Mouse (Mus musculus): ENCODE data around the gene Mef2c. TPM values are rescaled to one million over a fixed set of nuclear protein-coding genes. Genes with fewer than 3 reads are reported as not detected.

Gene Mef2c
- polyA plus RNA-seq, 1 experiment from 2014 or later, result 25.0 TPM

DNA sequence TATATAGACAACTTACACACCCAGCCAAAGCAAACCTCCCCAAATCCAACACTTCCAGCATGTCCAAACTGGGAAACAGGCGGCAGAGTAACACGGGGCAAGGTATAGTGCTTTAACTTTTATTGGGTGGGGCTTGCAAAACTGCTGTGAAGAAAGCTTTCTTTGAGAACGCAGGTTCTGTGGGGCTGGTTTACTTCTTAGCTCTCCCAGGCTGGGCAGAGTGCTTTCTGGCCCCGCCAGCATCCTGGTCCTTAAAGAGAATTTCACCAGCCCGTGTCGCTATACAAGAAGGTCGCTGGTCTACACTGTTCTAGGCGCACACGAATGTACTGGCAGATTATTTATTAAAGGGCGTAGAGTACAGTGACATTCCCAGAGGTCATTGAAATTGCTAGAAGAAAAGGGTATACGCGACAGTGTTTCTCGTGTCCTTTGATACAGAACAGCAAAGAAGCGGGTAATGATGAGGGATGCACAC is 211.5 kb downstream of the Mef2c start:
- ATAC-seq (ENCODE audit: low FRiP score, low TSS enrichment) (peak; percentile 54), DNase-seq (no peak)

DNA sequence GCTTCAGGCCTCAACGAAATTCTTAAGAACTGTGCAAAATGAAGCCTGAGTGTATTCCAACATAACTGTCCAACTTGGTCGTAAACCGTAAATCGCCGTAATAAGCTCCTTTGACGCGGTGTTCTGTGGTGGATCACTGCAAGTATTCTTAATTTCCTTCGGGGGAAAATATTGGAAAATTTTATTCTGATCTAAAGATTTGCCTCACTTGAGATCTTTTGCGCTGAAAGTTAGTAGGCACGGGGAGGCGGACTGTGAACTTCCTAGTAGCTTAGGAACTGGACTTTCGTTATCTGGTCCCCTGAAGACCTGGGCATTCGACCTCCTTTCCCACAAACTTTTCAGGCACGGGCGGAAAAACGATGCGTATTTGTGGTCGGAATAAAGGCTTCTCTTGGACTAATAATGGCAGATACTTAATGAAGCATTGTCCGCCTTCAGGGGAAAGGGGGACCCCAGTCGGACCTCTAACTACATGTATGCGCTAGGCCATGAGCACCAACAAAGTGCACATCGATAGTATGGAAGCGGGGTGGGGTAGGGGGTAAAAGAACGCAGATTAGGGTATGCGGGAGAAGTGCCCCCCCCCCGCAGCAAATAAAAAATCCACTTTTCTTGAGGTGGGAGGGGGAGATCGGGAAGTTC is 212.3 kb downstream of the Mef2c start:
- H3K4me2 ChIP-seq (ENCODE audit: low read length), result peak overlapping the region; percentile 86
- H3K4me1 ChIP-seq (ENCODE audit: control insufficient read depth, insufficient read depth, low read length), result peaks cover 11% of the 10 kb centered on the region; the same call in 1 of the 2 replicates
- H3K27me3 ChIP-seq (ENCODE audit: control insufficient read depth, insufficient read depth, low read length), result peaks cover 35% of the 10 kb centered on the region
- H3K9me3 ChIP-seq (ENCODE audit: control insufficient read depth, low read length), result no peaks in the 10 kb centered on the region
- H3K9ac ChIP-seq (replicated peaks; ENCODE audit: low read length), result peak overlapping the region; percentile 75
- H3K36me3 ChIP-seq (ENCODE audit: control insufficient read depth, insufficient read depth, low read length), result no peaks in the 10 kb centered on the region
- H3K4me3 ChIP-seq (replicated peaks; ENCODE audit: low read depth, low read length), result peak overlapping the region; percentile 86
- peak overlapping the region; percentile 75 for H3K27ac ChIP-seq (replicated peaks; ENCODE audit: low read depth, low read length)
- peak; percentile 61 for DNase-seq
- 3% methylated on average over 27 of the region's 27 CpGs for WGBS
- ATAC-seq (ENCODE audit: low FRiP score, low TSS enrichment), result no peak

More for the DNA sequence above, 211.5 kb downstream of the Mef2c start:
- 2% methylated on average over 14 of the region's 14 CpGs for WGBS
- H3K9ac ChIP-seq (replicated peaks; ENCODE audit: low read length), result peak overlapping the region; percentile 75
- H3K4me3 ChIP-seq (replicated peaks; ENCODE audit: low read depth, low read length), result peak overlapping the region; percentile 86
- H3K36me3 ChIP-seq (ENCODE audit: control insufficient read depth, insufficient read depth, low read length), result no peaks in the 10 kb centered on the region
- H3K4me1 ChIP-seq (ENCODE audit: control insufficient read depth, insufficient read depth, low read length), result peaks cover 11% of the 10 kb centered on the region; the same call in 1 of the 2 replicates
- peak overlapping the region; percentile 75 for H3K27ac ChIP-seq (replicated peaks; ENCODE audit: low read depth, low read length)
- H3K9me3 ChIP-seq (ENCODE audit: control insufficient read depth, low read length), result no peaks in the 10 kb centered on the region
- peak overlapping the region; percentile 86 for H3K4me2 ChIP-seq (ENCODE audit: low read length)
- peaks cover 35% of the 10 kb centered on the region for H3K27me3 ChIP-seq (ENCODE audit: control insufficient read depth, insufficient read depth, low read length)
